Mouse (Mus musculus) kidney, embryonic 16.5 days (tissue): ENCODE results near the gene Tgfb1. TPM values are rescaled to one million over a fixed set of nuclear protein-coding genes. Genes with fewer than 3 reads are reported as not detected.

Experiments
- ATAC-seq: fragments of 200-750 bp; cut with Nextera tagmentation; 2 replicates; pipeline ENCODE4 v1.8.0; 2017; ENCODE audit warnings: moderate TSS enrichment; ENCODE audit not compliant: low FRiP score, low TSS enrichment
- H3K27ac ChIP-seq: fragments of 300-500 bp; sonication (generic); 2 replicates; pipeline ENCODE4 v1.5.1; 2014; ENCODE audit warnings: low read length
- H3K27me3 ChIP-seq: fragments of 300-500 bp; sonication (generic); 2 replicates; pipeline ENCODE4 v1.6.1; 2014; ENCODE audit warnings: low read length, control low read depth, mixed read lengths; ENCODE audit not compliant: insufficient read depth
- H3K36me3 ChIP-seq: fragments of 300-500 bp; sonication (generic); 2 replicates; pipeline ENCODE4 v1.6.1; 2014; ENCODE audit warnings: low read length, control low read depth, mixed read lengths; ENCODE audit not compliant: insufficient read depth
- H3K4me1 ChIP-seq: fragments of 300-500 bp; sonication (generic); 2 replicates; pipeline ENCODE4 v1.6.1; 2014; ENCODE audit warnings: low read length, control low read depth, mixed read lengths; ENCODE audit not compliant: insufficient read depth
- H3K4me2 ChIP-seq: fragments of 300-500 bp; sonication (generic); replicated peaks from 2 replicates; pipeline ENCODE4 v1.6.1; 2014; ENCODE audit warnings: low read depth, low read length
- H3K4me3 ChIP-seq: fragments of 300-500 bp; sonication (generic); 2 replicates; pipeline ENCODE4 v1.5.1; 2014; ENCODE audit warnings: mild to moderate bottlenecking, low read length
- H3K9ac ChIP-seq: fragments of 300-500 bp; sonication (generic); replicated peaks from 2 replicates; pipeline ENCODE4 v1.6.1; 2014; ENCODE audit warnings: low read length
- H3K9me3 ChIP-seq: fragments of 300-500 bp; sonication (generic); 2 replicates; pipeline ENCODE4 v1.6.1; 2016; ENCODE audit warnings: low read length, control low read depth
- WGBS: fragments of 180-500 bp; shearing (Covaris S2); extraction: QIAGEN DNeasy Blood & Tissue Kit; methylation state at CpG from one replicate; pipeline ENCODE4 v1.1.7; 2014; 5-methylcytosine and 5-hydroxymethylcytosine counted together
- polyA plus RNA-seq: library from polyadenylated mRNA; unstranded; fragments of >200 nt; fragmentation: Nextera tagmentation; extraction: Ambion mirVana; gene quantifications from 2 replicates; pipeline ENCODE4 v1.2.1, GENCODE M21; 2015

Tgfb1 gene
- polyA plus RNA-seq, 1 experiment from 2014 or later: 2.9 TPM

DNA sequence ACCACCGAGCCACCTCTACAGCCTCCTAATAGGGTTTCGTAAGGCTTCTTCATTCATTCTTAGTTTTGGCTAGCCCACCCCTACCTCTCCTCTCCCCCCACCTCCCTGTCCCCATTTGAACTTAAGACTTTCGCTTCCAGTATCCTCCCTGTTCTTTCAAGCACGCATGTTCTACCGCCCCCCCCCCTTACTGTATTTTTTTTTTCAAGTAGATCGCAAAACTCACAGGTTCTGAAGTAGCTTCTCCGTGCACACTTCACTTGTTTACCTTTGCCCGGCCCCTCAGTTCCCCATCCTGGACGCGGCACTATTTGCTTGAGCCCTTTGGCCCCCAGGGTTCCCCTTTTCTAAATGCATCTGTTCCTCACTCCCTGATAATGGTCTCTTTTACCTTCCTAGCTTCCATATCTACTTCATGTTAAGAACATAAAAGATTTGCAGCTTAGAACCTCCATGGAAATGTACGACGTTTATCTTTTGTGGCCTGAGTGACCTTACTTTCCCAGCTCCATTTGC is 34.5 kb upstream of the Tgfb1 start:
- 83% methylated on average over 12 of the region's 12 CpGs for WGBS
- Histone ChIP-seq H3K27ac (no peak overlapping the region), H3K27me3 (no peaks in the 10 kb centered on the region), H3K9ac (no peak overlapping the region), H3K4me3 (no peak overlapping the region), H3K9me3 (no peaks in the 10 kb centered on the region), H3K4me1 (peaks cover 7% of the 10 kb centered on the region), H3K36me3 (no peaks in the 10 kb centered on the region), H3K4me2 (no peak overlapping the region)
- no peak for ATAC-seq

- Histone ChIP-seq H3K27ac (no peak overlapping the region), H3K36me3 (no peaks in the 10 kb centered on the region), H3K9ac (no peak overlapping the region), H3K9me3 (no peaks in the 10 kb centered on the region), H3K4me1 (peaks cover 22% of the 10 kb centered on the region), H3K4me2 (no peak overlapping the region), H3K27me3 (no peaks in the 10 kb centered on the region), H3K4me3 (no peak overlapping the region)
- no peak for ATAC-seq
- WGBS: 80% methylated on average over 11 of the region's 11 CpGs
These were observed 31.0 kb upstream of the Tgfb1 start for GRCm38 (mm10) chr7:25655601-25656428.

DNA sequence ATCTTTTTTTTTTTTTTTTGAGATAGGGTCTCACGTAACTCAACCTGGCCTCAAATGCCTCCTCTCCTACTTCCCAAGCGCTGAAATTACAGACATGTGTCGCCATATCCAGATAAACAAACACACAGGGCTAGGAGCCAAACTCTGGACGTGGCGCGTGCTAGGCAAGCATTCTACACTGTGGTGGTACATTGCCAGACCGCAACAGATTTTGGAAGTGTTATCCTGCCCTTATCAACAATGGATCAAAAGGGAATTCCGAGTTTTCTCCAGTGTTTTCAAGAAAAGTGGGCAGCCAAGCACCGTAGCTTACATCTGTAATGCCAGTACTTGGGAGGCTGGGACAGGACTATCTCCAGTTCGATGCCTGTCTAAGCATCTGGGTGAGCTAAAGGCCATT is 29.0 kb upstream of the Tgfb1 start:
- peak overlapping the region; percentile 76 for H3K9ac ChIP-seq
- no peak for ATAC-seq
- no peaks in the 10 kb centered on the region for H3K36me3 ChIP-seq
- 37% methylated on average over 10 of the region's 10 CpGs for WGBS
- peaks cover 22% of the 10 kb centered on the region for H3K4me1 ChIP-seq
- H3K4me3 ChIP-seq: peak overlapping the region; percentile 77
- peak overlapping the region; percentile 79 for H3K4me2 ChIP-seq
- no peak overlapping the region for H3K27ac ChIP-seq
- H3K9me3 ChIP-seq: no peaks in the 10 kb centered on the region
- H3K27me3 ChIP-seq: no peaks in the 10 kb centered on the region

DNA sequence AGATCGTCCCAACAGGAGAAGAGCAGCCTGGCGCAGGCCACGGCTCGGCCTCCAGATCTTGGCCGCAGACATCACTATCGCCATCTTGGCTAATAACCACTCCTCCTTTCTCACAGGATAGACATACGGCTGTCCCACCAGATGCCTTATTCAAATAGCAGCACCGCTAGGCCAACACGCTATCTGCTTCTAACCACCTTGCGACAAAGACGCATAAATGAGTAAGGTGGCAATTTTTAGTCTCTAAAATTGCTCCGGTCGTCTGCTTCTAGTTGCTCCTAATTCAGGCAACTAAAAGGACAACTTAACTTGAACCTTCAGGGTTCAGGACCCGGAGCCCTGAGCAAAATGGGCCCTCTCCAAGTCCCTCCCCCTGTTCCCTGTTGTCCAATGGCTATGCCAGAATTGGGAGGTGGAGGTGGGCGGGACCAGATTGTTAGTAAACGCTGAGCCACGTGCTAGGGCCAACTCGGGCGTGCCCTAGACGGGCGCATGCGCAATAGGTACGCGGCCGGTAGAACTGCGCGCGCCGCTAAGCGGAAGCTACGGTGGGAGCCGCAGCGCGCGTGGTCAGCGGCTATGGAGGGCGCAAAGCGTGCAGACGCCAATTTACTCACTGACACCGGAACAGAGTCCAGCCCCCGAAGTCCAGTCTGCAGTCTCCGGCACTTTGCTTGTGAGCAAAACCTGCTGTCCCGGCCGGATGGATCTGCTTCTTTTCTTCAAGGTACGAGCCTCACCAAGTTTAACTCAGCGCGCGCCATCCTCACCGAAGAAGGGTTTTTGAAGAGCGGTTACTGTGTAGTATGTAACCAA is 27.9 kb upstream of the Tgfb1 start, which contains the start of the genes Bckdha and Exosc5:
Bckdha (minus strand) TSS at position 325 of the 816 bp plus-strand sequence.
Exosc5 (plus strand) TSS at position 508 of the 816 bp plus-strand sequence.
- Histone ChIP-seq H3K4me3 (peak within 1 kb of the TSS; percentile 77), H3K36me3 (0 out of 2 replicates have a peak, but pooled peaks cover 2% of the 10 kb centered on the region), H3K4me2 (peak within 1 kb of the TSS; percentile 86), H3K9ac (peak within 1 kb of the TSS; percentile 76), H3K27me3 (no peaks in the 10 kb centered on the region), H3K27ac (peak within 1 kb of the TSS; percentile 83), H3K4me1 (peaks cover 22% of the 10 kb centered on the region), H3K9me3 (no peaks in the 10 kb centered on the region)
- peak; percentile 98 for ATAC-seq
- under 1% methylated on average over 50 of the region's 50 CpGs for WGBS

GRCm38 (mm10) chr7:25666381-25666780 is 20.4 kb upstream of the Tgfb1 start:
- Histone ChIP-seq H3K27me3 (no peaks in the 10 kb centered on the region), H3K4me3 (no peak overlapping the region), H3K9ac (no peak overlapping the region), H3K36me3 (peaks cover 35% of the 10 kb centered on the region), H3K9me3 (no peaks in the 10 kb centered on the region), H3K27ac (no peak overlapping the region), H3K4me1 (no peaks in the 10 kb centered on the region), H3K4me2 (no peak overlapping the region)
- no peak for ATAC-seq
- 96% methylated on average over 8 of the region's 8 CpGs for WGBS

DNA sequence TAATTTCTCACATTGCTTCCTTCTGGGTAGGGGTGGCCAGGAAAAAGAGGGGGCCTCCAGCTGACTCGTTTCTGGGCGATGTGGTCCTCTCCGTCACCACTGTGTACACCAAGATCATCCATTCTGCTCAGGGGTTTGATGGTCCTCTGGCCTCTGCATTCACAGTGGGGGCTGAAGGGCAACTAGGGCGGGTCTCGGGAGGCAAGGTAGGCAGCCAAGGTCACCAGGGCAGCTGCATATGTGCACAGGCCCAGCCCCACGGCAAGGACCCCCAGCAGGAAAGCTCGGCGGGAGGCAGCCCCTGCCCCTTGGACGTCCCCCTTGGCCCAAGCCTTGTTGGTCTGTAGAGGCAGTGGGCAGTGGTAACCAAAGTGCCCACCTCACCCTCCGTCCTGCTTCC is 17.6 kb upstream of the Tgfb1 start:
- peaks cover 8% of the 10 kb centered on the region for H3K27me3 ChIP-seq
- no peak overlapping the region for H3K9ac ChIP-seq
- no peaks in the 10 kb centered on the region for H3K9me3 ChIP-seq
- 86% methylated on average over 10 of the region's 10 CpGs for WGBS
- H3K36me3 ChIP-seq: peaks cover 29% of the 10 kb centered on the region
- no peak overlapping the region for H3K27ac ChIP-seq
- ATAC-seq: no peak
- H3K4me3 ChIP-seq: no peak overlapping the region
- H3K4me1 ChIP-seq: no peaks in the 10 kb centered on the region
- no peak overlapping the region for H3K4me2 ChIP-seq

DNA sequence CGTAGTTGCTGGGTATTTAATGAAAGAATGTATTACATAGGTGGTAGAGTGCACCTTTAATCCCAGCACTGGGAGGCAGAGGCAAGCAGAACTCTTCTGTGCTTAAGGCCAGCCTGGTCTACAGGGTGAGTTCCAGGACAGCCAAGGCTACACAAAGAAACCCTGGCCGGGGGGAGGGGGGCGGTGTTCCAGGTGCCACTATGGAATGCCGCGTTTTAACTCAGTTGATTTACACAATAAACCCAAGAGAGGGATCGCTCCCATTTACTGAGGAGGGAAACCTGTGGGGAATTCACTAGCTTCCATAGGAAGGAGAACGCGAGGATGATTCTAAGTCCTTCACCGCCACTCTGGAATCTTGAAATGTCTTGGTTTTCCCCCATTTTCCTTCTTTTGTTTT is 17.2 kb upstream of the Tgfb1 start:
- Histone ChIP-seq H3K9ac (no peak overlapping the region), H3K4me1 (peaks cover 2% of the 10 kb centered on the region), H3K27me3 (peaks cover 12% of the 10 kb centered on the region), H3K4me2 (no peak overlapping the region), H3K9me3 (no peaks in the 10 kb centered on the region), H3K36me3 (peaks cover 25% of the 10 kb centered on the region), H3K4me3 (no peak overlapping the region), H3K27ac (no peak overlapping the region)
- no peak for ATAC-seq
- WGBS: 80% methylated on average over 9 of the region's 9 CpGs

- Histone ChIP-seq H3K27me3 (peaks cover 16% of the 10 kb centered on the region), H3K9ac (no peak overlapping the region), H3K4me1 (peaks cover 7% of the 10 kb centered on the region), H3K4me2 (no peak overlapping the region), H3K4me3 (no peak overlapping the region), H3K27ac (no peak overlapping the region), H3K36me3 (peaks cover 20% of the 10 kb centered on the region), H3K9me3 (no peaks in the 10 kb centered on the region)
- 95% methylated on average over 4 of the region's 4 CpGs for WGBS
- no peak for ATAC-seq
These were observed 16.7 kb upstream of the Tgfb1 start for GRCm38 (mm10) chr7:25670096-25670495.

DNA sequence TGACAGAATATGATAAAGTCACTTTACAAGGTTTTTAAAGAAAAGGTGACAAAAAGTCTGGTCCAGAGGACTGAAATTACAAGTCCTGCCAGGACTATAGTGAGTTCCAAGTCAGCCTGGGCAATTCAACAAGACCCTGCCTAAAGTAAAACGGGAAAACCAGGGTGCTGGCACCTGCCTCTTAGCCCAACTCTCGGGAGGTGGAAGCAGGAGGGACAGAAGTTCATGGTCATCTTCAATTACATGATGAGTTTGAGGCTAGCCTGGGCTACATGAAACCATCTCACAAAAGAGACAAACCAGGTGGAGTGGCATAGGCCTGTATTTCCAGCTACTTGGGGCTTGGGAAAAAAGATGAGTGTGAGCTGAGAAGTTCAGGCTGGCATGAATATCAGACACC is 15.1 kb upstream of the Tgfb1 start:
- WGBS: 78% methylated on average over 2 of the region's 2 CpGs
- Histone ChIP-seq H3K9me3 (no peaks in the 10 kb centered on the region), H3K36me3 (peaks cover 16% of the 10 kb centered on the region), H3K27ac (no peak overlapping the region), H3K4me2 (no peak overlapping the region), H3K4me3 (no peak overlapping the region), H3K27me3 (peaks cover 29% of the 10 kb centered on the region), H3K4me1 (peaks cover 8% of the 10 kb centered on the region), H3K9ac (no peak overlapping the region)
- ATAC-seq: no peak
